Mouse (Mus musculus): Measurements from ENCODE around the gene Rrp1b. TPM values are rescaled to one million over a fixed set of nuclear protein-coding genes. Genes with fewer than 3 reads are reported as not detected.
A peak's percentile ranks its signal among the peaks of the same experiment; 100 is the strongest.
"Not testable (repeated sequence)": the region's sequence is repeated elsewhere in the genome, so short reads cannot be mapped to it uniquely, and the experiment has no call there.

The Rrp1b gene
- polyA plus RNA-seq, 1 experiment from 2014 or later: 72.4 TPM

DNA sequence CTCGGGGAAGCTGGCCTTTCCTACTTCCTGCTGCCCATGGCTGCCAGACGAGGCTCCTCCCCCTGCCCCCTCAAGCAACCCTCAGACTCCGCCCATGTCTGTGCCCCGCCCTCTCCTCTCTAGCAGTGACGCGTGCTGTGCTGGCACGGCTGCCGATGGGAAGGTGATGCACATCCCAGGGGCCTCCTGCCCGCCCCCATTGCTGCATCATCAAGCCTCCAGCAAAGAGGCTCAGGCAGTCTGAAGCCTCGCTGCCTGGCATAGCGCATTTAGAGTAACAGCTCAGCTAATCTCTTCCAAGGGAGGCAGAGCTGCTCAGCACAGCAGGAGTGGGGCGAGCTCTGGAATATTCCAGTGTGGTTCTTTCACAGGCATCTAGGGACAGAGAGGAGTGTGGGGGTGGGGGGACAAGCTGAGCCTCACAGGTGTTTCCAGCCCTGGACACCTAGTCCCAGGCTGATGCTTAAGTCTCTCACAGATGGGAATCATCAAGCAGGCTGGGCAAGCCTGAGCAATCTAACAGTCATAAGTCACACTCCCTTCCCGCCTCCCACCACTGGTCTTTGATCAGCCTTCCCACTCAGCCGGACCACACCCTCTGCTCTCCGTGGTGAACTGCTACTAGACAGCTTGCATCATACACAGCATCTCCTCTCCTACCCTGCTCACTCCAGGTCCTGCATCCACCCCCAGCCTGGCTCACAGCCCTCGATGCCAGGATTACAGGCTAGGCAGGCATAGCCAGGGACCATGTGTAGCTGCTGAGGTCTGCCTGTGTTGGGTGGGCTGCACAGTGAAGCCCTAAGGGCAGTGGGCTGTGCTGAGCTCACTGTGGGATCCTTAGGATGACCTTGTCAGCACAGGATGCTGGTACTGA, 55.7 kb downstream of the Rrp1b start:
- H3K27ac ChIP-seq: peak overlapping the region; percentile 37; the same call in 1 of the 2 replicates
- H3K4me3 ChIP-seq: peak overlapping the region; percentile 22
- not testable (repeated sequence) for H3K9me3 ChIP-seq, H3K27me3 ChIP-seq, H3K36me3 ChIP-seq, H3K4me1 ChIP-seq
- ATAC-seq (ENCODE audit: insufficient number of reproducible peaks, insufficient read depth, low FRiP score, low TSS enrichment): peak; percentile 91
- 7% methylated on average over 14 of the region's 16 CpGs for WGBS
- H3K9ac ChIP-seq: 0 out of 2 replicates have a peak overlapping the region, but pooled peaks have one; percentile 15
- H3K4me2 ChIP-seq (replicated peaks): peak overlapping the region; percentile 49

- 94% methylated on average over 1 of the region's 1 CpGs for WGBS
- ATAC-seq (ENCODE audit: insufficient number of reproducible peaks, insufficient read depth, low FRiP score, low TSS enrichment): no peak
- H3K4me2 ChIP-seq (replicated peaks): no peak overlapping the region
- H3K4me1 ChIP-seq: peaks cover 7% of the 10 kb centered on the region; the same call in 1 of the 2 replicates
- H3K9me3 ChIP-seq: no peaks in the 10 kb centered on the region
- no peak overlapping the region for H3K9ac ChIP-seq
- no peaks in the 10 kb centered on the region for H3K36me3 ChIP-seq
- no peak overlapping the region for H3K4me3 ChIP-seq
- no peaks in the 10 kb centered on the region for H3K27me3 ChIP-seq
- H3K27ac ChIP-seq: no peak overlapping the region
Measured at GRCm38 (mm10) chr17:32092241-32092619, 56.3 kb downstream of the Rrp1b start.

- 79% methylated on average over 5 of the region's 5 CpGs for WGBS
- no peak overlapping the region for H3K27ac ChIP-seq
- H3K27me3 ChIP-seq: peaks cover 4% of the 10 kb centered on the region; the same call in 1 of the 2 replicates
- no peak for ATAC-seq (ENCODE audit: insufficient number of reproducible peaks, insufficient read depth, low FRiP score, low TSS enrichment)
- no peaks in the 10 kb centered on the region for H3K9me3 ChIP-seq
- H3K9ac ChIP-seq: no peak overlapping the region
- H3K36me3 ChIP-seq: no peaks in the 10 kb centered on the region
- H3K4me2 ChIP-seq (replicated peaks): no peak overlapping the region
- no peak overlapping the region for H3K4me3 ChIP-seq
- H3K4me1 ChIP-seq: peaks cover 7% of the 10 kb centered on the region; the same call in 1 of the 2 replicates
Measured at GRCm38 (mm10) chr17:32092895-32093294, 57.0 kb downstream of the Rrp1b start.

- peaks cover 24% of the 10 kb centered on the region for H3K27me3 ChIP-seq
- 75% methylated on average over 1 of the region's 1 CpGs for WGBS
- ATAC-seq (ENCODE audit: insufficient number of reproducible peaks, insufficient read depth, low FRiP score, low TSS enrichment): no peak
Measured at GRCm38 (mm10) chr17:32097676-32098075, 61.8 kb downstream of the Rrp1b start.

DNA sequence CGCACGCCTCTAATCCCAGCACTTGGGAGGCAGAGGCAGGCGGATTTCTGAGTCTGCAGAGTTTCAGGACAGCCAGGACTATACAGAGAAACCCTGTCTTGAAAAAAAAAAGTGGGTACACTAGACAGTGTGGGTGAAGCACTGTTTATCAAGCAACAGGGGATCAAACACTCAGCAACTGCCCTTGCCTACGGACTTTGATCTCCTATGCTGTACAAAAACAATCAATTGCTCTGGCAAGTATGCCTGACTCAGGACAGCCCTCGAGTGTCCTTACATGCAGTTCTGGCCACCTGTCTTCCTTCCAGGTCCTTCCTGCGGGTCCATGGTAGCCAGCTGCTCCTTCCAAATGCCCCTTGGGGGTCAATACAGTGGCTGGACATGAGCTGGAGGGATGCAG, 63.0 kb downstream of the Rrp1b start:
- not testable (repeated sequence) for H3K36me3 ChIP-seq; H3K9ac ChIP-seq; H3K4me1 ChIP-seq; H3K4me2 ChIP-seq (replicated peaks); H3K4me3 ChIP-seq; ATAC-seq (ENCODE audit: insufficient number of reproducible peaks, insufficient read depth, low FRiP score, low TSS enrichment); H3K27ac ChIP-seq; H3K9me3 ChIP-seq
- H3K27me3 ChIP-seq: peaks cover 29% of the 10 kb centered on the region
- 85% methylated on average over 6 of the region's 6 CpGs for WGBS

More at GRCm38 (mm10) chr17:32097676-32098075, 61.8 kb downstream of the Rrp1b start:
- H3K4me3 ChIP-seq: no peak overlapping the region
- no peaks in the 10 kb centered on the region for H3K36me3 ChIP-seq
- H3K4me1 ChIP-seq: peaks cover 8% of the 10 kb centered on the region; the same call in 1 of the 2 replicates
- H3K9me3 ChIP-seq: no peaks in the 10 kb centered on the region
- H3K4me2 ChIP-seq (replicated peaks): no peak overlapping the region
- H3K27ac ChIP-seq: no peak overlapping the region
- no peak overlapping the region for H3K9ac ChIP-seq

DNA sequence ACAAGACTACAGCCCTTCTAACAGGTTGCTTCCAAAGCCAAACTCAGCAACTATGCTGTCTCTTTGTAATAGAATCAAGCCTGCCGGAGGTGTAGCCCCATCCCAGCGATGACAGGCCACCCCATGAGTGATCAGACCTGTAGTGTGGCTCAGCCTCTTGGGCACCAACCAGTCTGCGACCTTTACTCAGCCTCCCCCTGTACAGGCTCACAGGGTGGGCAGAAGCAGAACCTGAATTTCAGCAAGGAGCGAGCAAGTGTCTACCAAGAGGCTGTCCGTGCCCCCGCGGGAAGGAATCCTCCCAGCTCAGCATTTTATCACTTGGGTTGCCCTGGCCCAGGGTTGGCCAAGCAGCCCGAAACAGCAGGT, 63.7 kb downstream of the Rrp1b start:
- no peaks in the 10 kb centered on the region for H3K9me3 ChIP-seq
- peak overlapping the region; percentile 49 for H3K4me3 ChIP-seq
- peak overlapping the region; percentile 40 for H3K9ac ChIP-seq
- ATAC-seq (ENCODE audit: insufficient number of reproducible peaks, insufficient read depth, low FRiP score, low TSS enrichment): 0 out of 2 replicates have a peak, but pooled peaks have one; percentile 47
- H3K36me3 ChIP-seq: no peaks in the 10 kb centered on the region
- H3K4me2 ChIP-seq (replicated peaks): peak overlapping the region; percentile 91
- no peak overlapping the region for H3K27ac ChIP-seq
- H3K4me1 ChIP-seq: peaks cover 8% of the 10 kb centered on the region; the same call in 1 of the 2 replicates
- H3K27me3 ChIP-seq: peaks cover 29% of the 10 kb centered on the region
- 33% methylated on average over 8 of the region's 8 CpGs for WGBS

GRCm38 (mm10) chr17:32099943-32100586, 64.2 kb downstream of the Rrp1b start:
- no peaks in the 10 kb centered on the region for H3K36me3 ChIP-seq
- peaks cover 29% of the 10 kb centered on the region for H3K27me3 ChIP-seq
- H3K4me2 ChIP-seq (replicated peaks): peak overlapping the region; percentile 91
- H3K4me3 ChIP-seq: peak overlapping the region; percentile 49
- peak; percentile 65 for ATAC-seq (ENCODE audit: insufficient number of reproducible peaks, insufficient read depth, low FRiP score, low TSS enrichment)
- WGBS: 1% methylated on average over 44 of the region's 44 CpGs
- peak overlapping the region; percentile 40 for H3K9ac ChIP-seq
- H3K9me3 ChIP-seq: no peaks in the 10 kb centered on the region
- no peak overlapping the region for H3K27ac ChIP-seq
- peaks cover 8% of the 10 kb centered on the region; the same call in 1 of the 2 replicates for H3K4me1 ChIP-seq

DNA sequence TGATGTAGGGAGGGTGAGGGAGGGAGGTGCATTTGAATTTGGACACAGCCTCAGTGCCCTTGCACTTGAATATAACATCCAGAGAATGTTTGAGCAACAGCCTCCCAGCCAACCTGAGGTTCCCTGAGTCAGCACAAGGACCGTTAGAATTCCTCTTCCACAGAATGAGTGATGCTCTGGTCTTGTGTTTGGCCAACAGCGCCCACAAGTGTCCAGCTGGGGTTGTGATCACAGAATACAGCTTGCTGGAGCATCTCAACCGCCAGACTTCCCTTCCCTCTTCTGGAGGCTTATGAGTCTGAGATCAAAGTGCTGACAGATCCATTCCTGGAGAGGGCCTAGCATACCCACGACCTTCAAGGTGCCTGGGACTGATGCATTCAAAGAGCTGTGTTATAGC, 67.2 kb downstream of the Rrp1b start:
- Histone ChIP-seq H3K27me3 (peaks cover 25% of the 10 kb centered on the region), H3K4me3 (no peak overlapping the region), H3K9ac (no peak overlapping the region), H3K36me3 (no peaks in the 10 kb centered on the region), H3K4me2 (replicated peaks) (no peak overlapping the region), H3K27ac (no peak overlapping the region), H3K4me1 (peaks cover 8% of the 10 kb centered on the region; the same call in 1 of the 2 replicates), H3K9me3 (no peaks in the 10 kb centered on the region)
- no peak for ATAC-seq (ENCODE audit: insufficient number of reproducible peaks, insufficient read depth, low FRiP score, low TSS enrichment)
- WGBS: 24% methylated on average over 4 of the region's 4 CpGs

DNA sequence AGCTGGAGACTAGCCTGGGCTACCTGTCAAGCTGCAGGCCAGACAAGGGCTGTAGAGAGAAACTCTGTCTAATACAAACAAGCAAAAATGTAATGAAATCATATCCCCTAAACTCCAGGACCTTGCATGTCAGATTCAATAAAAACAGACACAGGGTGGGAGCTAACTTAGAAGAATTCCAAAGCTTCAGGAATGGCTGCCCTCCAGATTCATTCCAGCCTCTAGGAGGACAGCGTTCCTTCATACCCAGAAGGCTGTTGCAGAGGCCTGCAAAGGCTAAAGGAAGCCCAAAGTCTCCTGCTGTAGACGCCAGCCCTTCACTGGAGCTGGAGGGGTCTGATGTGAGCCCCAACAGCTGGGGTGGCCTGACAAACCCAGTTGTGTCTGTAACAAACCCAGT, 70.5 kb downstream of the Rrp1b start:
- H3K36me3 ChIP-seq: no peaks in the 10 kb centered on the region
- H3K27me3 ChIP-seq: peaks cover 4% of the 10 kb centered on the region
- H3K4me3 ChIP-seq: no peak overlapping the region
- peaks cover 8% of the 10 kb centered on the region; the same call in 1 of the 2 replicates for H3K4me1 ChIP-seq
- ATAC-seq (ENCODE audit: insufficient number of reproducible peaks, insufficient read depth, low FRiP score, low TSS enrichment): no peak
- H3K4me2 ChIP-seq (replicated peaks): no peak overlapping the region
- 43% methylated on average over 2 of the region's 2 CpGs for WGBS
- no peaks in the 10 kb centered on the region for H3K9me3 ChIP-seq
- H3K27ac ChIP-seq: no peak overlapping the region
- no peak overlapping the region for H3K9ac ChIP-seq

GRCm38 (mm10) chr17:32107877-32108276, 72.0 kb downstream of the Rrp1b start:
- H3K27me3 ChIP-seq: peaks cover 4% of the 10 kb centered on the region; the same call in 1 of the 2 replicates
- WGBS: 57% methylated on average over 5 of the region's 5 CpGs
- H3K4me2 ChIP-seq (replicated peaks): no peak overlapping the region
- peaks cover 8% of the 10 kb centered on the region for H3K4me1 ChIP-seq
- ATAC-seq (ENCODE audit: insufficient number of reproducible peaks, insufficient read depth, low FRiP score, low TSS enrichment): no peak
- H3K36me3 ChIP-seq: no peaks in the 10 kb centered on the region
- no peak overlapping the region for H3K27ac ChIP-seq
- no peak overlapping the region for H3K4me3 ChIP-seq
- H3K9ac ChIP-seq: no peak overlapping the region
- H3K9me3 ChIP-seq: no peaks in the 10 kb centered on the region

DNA sequence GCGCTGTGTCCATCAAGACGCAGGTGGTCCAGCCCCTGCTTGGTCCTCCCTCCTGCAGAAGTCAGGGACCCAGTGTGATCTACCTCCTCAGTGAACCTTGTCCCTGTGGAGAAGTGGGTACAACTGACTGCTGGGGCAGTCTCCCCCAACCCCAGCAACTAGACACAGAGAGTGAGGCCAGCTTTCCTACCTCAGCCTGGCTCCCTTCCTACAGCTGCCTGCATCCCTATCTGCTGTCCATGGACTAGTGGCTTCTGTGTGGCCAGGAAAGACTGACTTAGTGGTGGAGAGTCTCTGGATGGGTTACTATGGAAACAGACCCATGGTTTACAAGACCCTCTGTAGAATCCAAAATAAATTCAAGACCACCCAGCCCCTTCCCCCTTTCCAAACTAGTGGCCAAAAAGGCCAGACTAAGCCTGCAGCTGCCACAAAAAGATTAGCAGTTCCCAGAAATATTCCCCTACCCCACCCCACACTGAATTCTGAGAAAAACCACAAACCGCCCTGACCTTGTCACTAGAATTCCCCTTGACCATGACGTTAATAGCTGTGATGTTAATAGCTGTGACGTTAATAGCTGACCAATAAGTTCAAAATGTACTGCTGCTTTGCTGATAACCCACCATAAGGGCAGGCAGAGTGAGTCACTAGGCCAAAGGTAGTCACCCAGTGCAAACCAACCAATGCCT, 72.6 kb downstream of the Rrp1b start:
- H3K9ac ChIP-seq; H3K27me3 ChIP-seq; H3K36me3 ChIP-seq; ATAC-seq (ENCODE audit: insufficient number of reproducible peaks, insufficient read depth, low FRiP score, low TSS enrichment); H3K9me3 ChIP-seq; H3K4me2 ChIP-seq (replicated peaks); H3K27ac ChIP-seq; H3K4me3 ChIP-seq: not testable (repeated sequence)
- H3K4me1 ChIP-seq: peaks cover 13% of the 10 kb centered on the region
- 77% methylated on average over 5 of the region's 5 CpGs for WGBS

Data from embryonic facial prominence, embryonic 12.5 days (tissue).